Mouse (Mus musculus) olfactory bulb, adult 2 months (tissue): Measurements from ENCODE around the gene Zmynd12. TPM values are rescaled to one million over a fixed set of nuclear protein-coding genes. Genes with fewer than 3 reads are reported as not detected.

ENCODE experiments used
- H3K27ac ChIP-seq: fragments of 200-500 bp; 2 replicates; pipeline ENCODE4 v1.5.1; 2012; ENCODE audit warnings: low read depth, low read length; ENCODE audit not compliant: insufficient read depth
- H3K4me1 ChIP-seq: fragments of 200-500 bp; 2 replicates; pipeline ENCODE4 v1.6.1; 2012; ENCODE audit warnings: low read length; ENCODE audit not compliant: control insufficient read depth, insufficient read depth
- H3K4me3 ChIP-seq: fragments of 200-500 bp; 2 replicates; pipeline ENCODE4 v1.5.1; 2012; ENCODE audit warnings: mild to moderate bottlenecking, low read depth, low read length, moderate library complexity; ENCODE audit not compliant: insufficient read depth
- CTCF ChIP-seq: fragments of 200-500 bp; IDR thresholded peaks from 2 replicates; pipeline ENCODE4 v1.5.1; 2012; ENCODE audit warnings: low read depth, mild to moderate bottlenecking, low read length, moderate library complexity; ENCODE audit not compliant: insufficient read depth
- POLR2A ChIP-seq: fragments of 200-500 bp; IDR thresholded peaks from 2 replicates; pipeline ENCODE4 v1.6.1; 2012; ENCODE audit warnings: mild to moderate bottlenecking, low read depth, low read length, moderate library complexity; ENCODE audit not compliant: insufficient read depth
- WGBS: fragments of 180-500 bp; shearing (Covaris S2); methylation state at CpG from one replicate; pipeline ENCODE4 v1.1.7; 2018; 5-methylcytosine and 5-hydroxymethylcytosine counted together
- polyA plus RNA-seq: library from polyadenylated mRNA; stranded (reverse); fragments of >200 nt; gene quantifications from 2 replicates; pipeline ENCODE4 v1.2.4, GENCODE M21; 2012; ENCODE audit warnings: low replicate concordance; ENCODE audit not compliant: missing spikeins, insufficient read depth, insufficient read length

Zmynd12 gene
- polyA plus RNA-seq, 1 experiment: not detected

DNA sequence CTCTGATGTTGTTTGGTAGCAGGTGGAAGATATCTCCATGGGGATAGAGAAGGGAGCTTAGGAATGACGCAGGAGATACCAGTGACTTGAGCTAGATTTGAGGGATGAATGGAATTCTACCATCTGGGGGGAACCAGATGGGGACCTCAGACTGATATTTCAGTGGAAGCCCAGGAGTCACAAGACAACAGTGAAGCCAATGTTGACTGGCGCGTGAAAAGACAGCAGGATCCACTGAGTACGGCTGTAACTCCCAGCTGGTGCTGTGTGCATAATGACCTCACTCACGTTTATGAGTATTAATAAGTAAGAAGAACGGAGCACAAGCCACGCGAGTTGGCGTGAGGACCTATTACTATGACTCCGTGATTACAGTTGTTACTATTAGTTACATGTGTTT lies 67.1 kb downstream of the Zmynd12 start:
- TF ChIP-seq POLR2A (no peak), CTCF (no peak)
- H3K4me1 ChIP-seq: 0 out of 2 replicates have a peak, but pooled peaks cover 3% of the 10 kb centered on the region
- 53% methylated on average over 10 of the region's 10 CpGs for whole genome bisulfite sequencing
- H3K4me3 ChIP-seq: no peak overlapping the region
- no peak overlapping the region for H3K27ac ChIP-seq

GRCm38 (mm10) chr4:119490806-119491205 lies 68.2 kb downstream of the Zmynd12 start:
- Histone ChIP-seq H3K4me3 (no peak overlapping the region), H3K4me1 (0 out of 2 replicates have a peak, but pooled peaks cover 3% of the 10 kb centered on the region), H3K27ac (no peak overlapping the region)
- 73% methylated on average over 3 of the region's 3 CpGs for WGBS
- TF ChIP-seq CTCF (no peak), POLR2A (no peak)

DNA sequence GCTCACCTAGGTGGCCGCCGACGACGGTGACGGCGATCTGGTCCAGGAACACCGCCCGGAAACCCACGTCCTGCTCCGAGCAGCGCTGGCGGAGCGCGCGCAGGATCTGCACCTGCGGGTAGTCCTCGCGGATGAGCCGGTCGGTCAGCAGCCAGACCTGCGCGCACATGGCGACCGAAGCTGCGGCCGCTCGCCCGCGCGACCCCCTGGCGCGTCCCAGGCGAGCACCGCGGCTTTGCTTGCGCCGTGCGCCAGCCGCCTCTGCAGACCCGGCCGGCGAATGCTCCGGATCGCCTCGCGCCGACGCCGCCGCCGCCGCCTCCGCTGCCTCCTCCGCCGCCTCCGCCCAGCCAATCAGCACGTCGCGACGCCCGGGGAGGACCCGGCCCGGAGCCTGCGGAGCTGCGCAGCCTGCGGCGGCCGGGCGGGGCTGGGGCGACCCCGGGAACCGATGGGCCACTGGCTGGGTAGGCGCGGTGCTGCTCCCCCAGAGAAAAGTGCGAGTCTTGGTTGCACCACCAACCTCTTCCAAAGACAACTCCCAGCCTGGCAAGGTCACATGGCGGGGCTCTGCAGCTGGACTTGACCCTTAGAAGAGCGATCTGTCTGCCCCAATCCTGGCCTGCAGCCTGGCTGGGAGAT lies 69.8 kb downstream of the Zmynd12 start, which contains the start of gene Rimkla:
Rimkla (minus strand) TSS at position 338 of the 642 bp plus-strand sequence.
- TF ChIP-seq CTCF (no peak), POLR2A (0 out of 2 replicates have a peak, but pooled peaks have one; percentile 49)
- WGBS: under 1% methylated on average over 77 of the region's 77 CpGs
- Histone ChIP-seq H3K4me3 (peak within 1 kb of the TSS; percentile 67), H3K27ac (0 out of 2 replicates have a peak within 1 kb of the TSS, but pooled peaks have one; percentile 3), H3K4me1 (no peaks in the 10 kb centered on the region)

- peak overlapping the region; percentile 67 for H3K4me3 ChIP-seq
- 51% methylated on average over 10 of the region's 10 CpGs for WGBS
- no peak for TF ChIP-seq POLR2A
- no peak for TF ChIP-seq CTCF
- 0 out of 2 replicates have a peak overlapping the region, but pooled peaks have one; percentile 3 for H3K27ac ChIP-seq
- H3K4me1 ChIP-seq: no peaks in the 10 kb centered on the region
These were observed 70.3 kb downstream of the Zmynd12 start for GRCm38 (mm10) chr4:119492933-119493327.

DNA sequence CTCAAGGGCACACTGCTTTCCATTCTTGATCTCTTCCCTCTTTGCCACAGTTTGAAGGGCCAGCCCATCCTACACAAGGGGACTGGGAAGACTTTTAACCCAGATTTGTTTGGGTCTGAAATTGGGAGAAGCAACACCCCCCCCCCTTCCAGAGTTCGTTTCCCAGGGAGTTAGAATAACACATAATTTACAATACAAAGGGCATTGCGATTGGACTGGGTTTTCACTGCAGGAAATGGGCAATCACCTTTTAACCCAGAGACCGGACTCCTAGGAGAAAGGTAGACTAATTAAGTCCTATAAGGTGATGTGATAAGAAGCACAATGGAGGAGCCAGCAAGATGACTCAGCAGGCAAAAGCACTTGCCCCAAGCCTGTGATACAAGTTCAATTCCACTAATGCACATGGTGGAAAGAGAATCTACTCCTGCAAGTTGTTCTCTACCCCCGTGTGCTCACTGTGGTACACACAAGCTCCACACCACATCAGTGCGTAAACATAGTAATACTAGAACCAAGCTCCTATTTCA lies 75.8 kb downstream of the Zmynd12 start:
- no peaks in the 10 kb centered on the region for H3K4me1 ChIP-seq
- no peak overlapping the region for H3K4me3 ChIP-seq
- TF ChIP-seq CTCF (no peak), POLR2A (no peak)
- H3K27ac ChIP-seq: no peak overlapping the region
- WGBS: 74% methylated on average over 5 of the region's 5 CpGs

DNA sequence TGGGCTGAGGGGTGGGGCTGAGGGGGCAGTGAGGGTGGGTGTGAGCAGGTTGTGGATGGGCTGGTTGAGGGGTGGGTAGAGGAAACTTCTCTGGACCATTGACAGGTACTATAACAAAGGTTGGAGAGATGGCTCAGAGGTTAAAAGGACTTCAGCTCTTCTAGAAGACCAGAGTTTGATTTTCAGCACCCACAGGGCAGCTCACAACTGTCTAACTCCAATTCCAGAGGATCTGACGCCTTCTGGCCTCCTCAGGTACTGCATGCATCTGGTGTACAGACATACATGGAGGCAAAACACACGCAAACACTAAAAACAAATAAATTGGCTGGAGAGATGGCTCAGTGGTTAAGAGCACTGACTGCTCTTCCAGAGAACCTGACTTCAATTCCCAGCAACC lies 89.0 kb downstream of the Zmynd12 start:
- H3K4me3 ChIP-seq: no peak overlapping the region
- peaks cover 3% of the 10 kb centered on the region for H3K4me1 ChIP-seq
- H3K27ac ChIP-seq: no peak overlapping the region
- 74% methylated on average over 2 of the region's 2 CpGs for WGBS
- TF ChIP-seq CTCF: no peak
- TF ChIP-seq POLR2A: no peak

DNA sequence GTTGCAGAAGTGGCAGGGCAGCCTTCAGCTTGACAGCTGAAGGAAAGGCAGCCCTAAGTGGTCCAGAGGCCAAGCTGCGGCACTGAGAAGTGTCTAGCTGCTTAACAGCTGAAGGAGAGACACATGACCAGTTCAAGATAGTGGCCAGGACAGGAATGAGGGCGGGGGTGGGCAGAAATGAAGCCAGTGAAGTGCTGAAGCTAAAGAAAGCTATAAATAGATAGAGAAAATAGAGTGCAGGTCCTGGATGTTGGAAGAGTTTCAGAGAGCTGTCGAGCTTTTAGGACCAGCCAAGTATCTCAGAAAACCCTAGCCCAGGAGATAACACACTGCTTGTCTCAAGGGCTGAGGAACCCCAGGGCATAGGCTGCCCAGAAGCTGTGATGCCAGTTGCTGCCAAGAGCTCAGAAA lies 90.1 kb downstream of the Zmynd12 start:
- no peak overlapping the region for H3K4me3 ChIP-seq
- 57% methylated on average over 3 of the region's 3 CpGs for WGBS
- H3K4me1 ChIP-seq: no peaks in the 10 kb centered on the region

More for the DNA sequence above, 90.1 kb downstream of the Zmynd12 start:
- H3K27ac ChIP-seq: no peak overlapping the region
- no peak for TF ChIP-seq CTCF
- no peak for TF ChIP-seq POLR2A

Other genes starting within 250 kb of the Zmynd12 start
- gene Zfp691, start 248.6 kb upstream of the Zmynd12 start, polyA plus RNA-seq: not detected in 2 replicates
- not detected in 2 replicates for gene Ermap, start 232.8 kb upstream of the Zmynd12 start, polyA plus RNA-seq
- not detected in 2 replicates for gene Svbp, start 227.5 kb upstream of the Zmynd12 start, polyA plus RNA-seq
- not detected in 2 replicates for gene Tmem269, start 204.6 kb upstream of the Zmynd12 start, polyA plus RNA-seq
- not detected in 2 replicates for gene AU022252, start 190.1 kb upstream of the Zmynd12 start, polyA plus RNA-seq
- not detected in 2 replicates for gene P3h1, start 189.9 kb upstream of the Zmynd12 start, polyA plus RNA-seq
- gene Cldn19, start 167.4 kb upstream of the Zmynd12 start, polyA plus RNA-seq: not detected in 2 replicates
- 690 TPM in 1 of 2 replicates, not detected in the other for gene Ybx1, start 128.2 kb upstream of the Zmynd12 start, polyA plus RNA-seq
- not detected in 2 replicates for gene Ppih, start 102.3 kb upstream of the Zmynd12 start, polyA plus RNA-seq
- not detected in 2 replicates for gene Ccdc30, start 7.3 kb upstream of the Zmynd12 start, polyA plus RNA-seq
- not detected in 2 replicates for gene Ppcs, start 394 bp upstream of the Zmynd12 start, polyA plus RNA-seq
- gene Rimkla, start 69.8 kb downstream of the Zmynd12 start, polyA plus RNA-seq: not detected in 2 replicates
- 98.3 TPM in 1 of 2 replicates, not detected in the other for gene Foxj3, start 114.2 kb downstream of the Zmynd12 start, polyA plus RNA-seq
- not detected in 2 replicates for gene Frg2f1, start 116.7 kb downstream of the Zmynd12 start, polyA plus RNA-seq
- gene Guca2a, start 214.9 kb downstream of the Zmynd12 start, polyA plus RNA-seq: not detected in 2 replicates
- gene Guca2b, start 236.1 kb downstream of the Zmynd12 start, polyA plus RNA-seq: not detected in 2 replicates